9 mouse cellular contexts compared by ENCODE assay signal in the genomic region with DNA sequence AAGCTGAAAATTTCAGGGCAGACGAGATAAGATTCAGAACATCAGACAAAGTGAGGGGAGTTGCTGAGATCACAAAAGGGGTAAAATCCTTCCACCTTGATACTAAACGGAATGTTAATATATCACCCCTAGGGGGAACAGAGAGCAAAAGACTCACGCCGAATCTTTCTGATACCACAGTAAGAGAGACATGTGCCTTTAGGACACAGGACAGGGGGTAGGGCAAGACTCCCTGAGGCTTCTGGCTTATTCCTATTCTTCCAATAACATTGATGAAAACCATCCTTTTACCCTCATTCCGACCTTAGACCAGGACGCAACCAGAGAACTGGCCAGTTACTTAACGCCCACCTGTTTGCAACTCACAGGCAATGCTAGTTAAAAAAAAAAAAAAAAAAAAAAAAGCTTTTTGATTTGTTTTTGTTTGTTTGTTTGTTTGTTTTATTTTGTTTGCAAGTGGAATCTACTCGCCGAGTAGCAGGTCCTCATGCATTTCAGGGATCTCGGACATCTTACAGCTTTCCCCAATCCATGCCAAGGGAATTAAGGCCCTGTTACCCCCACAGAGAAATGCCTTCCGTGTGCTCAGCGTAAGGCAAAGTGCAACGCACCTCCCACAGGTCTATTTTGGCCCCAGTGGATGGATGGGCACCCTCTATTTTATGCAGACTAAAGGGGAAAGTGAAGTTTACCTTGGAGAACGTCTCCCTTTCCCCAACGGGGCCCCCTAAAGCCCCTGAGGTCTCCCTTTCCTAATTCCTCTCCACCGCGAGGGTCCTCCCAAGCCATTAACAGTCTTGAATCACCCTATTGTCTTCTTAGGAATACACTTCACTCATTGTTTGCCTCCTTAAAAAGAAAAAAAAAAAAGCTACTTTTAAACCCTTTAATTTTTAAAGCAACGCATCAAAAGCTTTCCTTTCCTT.
A peak's percentile ranks its signal among the peaks of the same experiment; 100 is the strongest.
DNase-seq lines count a peak whose midpoint lies in the region; ATAC-seq and TF ChIP-seq lines count a peak whose summit lies in the region.
"Had no signal": no experiment of that assay in that cellular context is flagged by ENCODE, and none has a peak within 500 bp of the region (broad histone marks: within the 10 kb centered on the region; RNA-seq: fewer than 3 reads in every experiment).

No protein-coding gene starts in this region.

- no peaks in the 10 kb centered on the region for H3K36me3 ChIP-seq in forebrain, embryonic 11.5 days (ENCODE audit: control insufficient read depth, insufficient read depth, low read length)
- H3K36me3 ChIP-seq in limb, embryonic 15.5 days: no peaks in the 10 kb centered on the region
- no peaks in the 10 kb centered on the region for H3K36me3 ChIP-seq in intestine, postnatal 0 days (ENCODE audit: control insufficient read depth, insufficient read depth)
- H3K36me3 ChIP-seq: heart, embryonic 15.5 days had no signal

- H3K9me3 ChIP-seq in forebrain, embryonic 11.5 days (ENCODE audit: control insufficient read depth, low read length): no peaks in the 10 kb centered on the region
- H3K9me3 ChIP-seq in limb, embryonic 15.5 days: no peaks in the 10 kb centered on the region
- H3K9me3 ChIP-seq in intestine, postnatal 0 days (ENCODE audit: control insufficient read depth): no peaks in the 10 kb centered on the region
- H3K9me3 ChIP-seq: heart, embryonic 15.5 days had no signal

- peaks cover 28% of the 10 kb centered on the region for H3K4me1 ChIP-seq in forebrain, embryonic 11.5 days (replicated peaks; ENCODE audit: control insufficient read depth, insufficient read depth, low read length)
- H3K4me1 ChIP-seq in limb, embryonic 15.5 days: peaks cover 7% of the 10 kb centered on the region; the same call in 1 of the 2 replicates
- H3K4me1 ChIP-seq in intestine, postnatal 0 days (replicated peaks; ENCODE audit: control insufficient read depth, insufficient read depth, low read length): no peaks in the 10 kb centered on the region

- no peak for DNase-seq in left cerebral cortex, adult 2 months (ENCODE audit: extremely low spot score in 1 of 2, low spot score in 2 of 2)
- DNase-seq in left cerebral cortex, postnatal 14 days (ENCODE audit: low spot score in 2 of 2): no peak
- no peak for DNase-seq in forebrain, embryonic 11.5 days (ENCODE audit: low spot score)
- peak; percentile 43 for DNase-seq in retina, postnatal 1 day
- DNase-seq in urinary bladder, postnatal 36 days (ENCODE audit: low spot score in 2 of 2): no peak
- DNase-seq in testis, postnatal 14 days (ENCODE audit: low spot score): no peak

- intact Hi-C loops in left cerebral cortex, adult 2 months (cut with DNase I): loop anchor here (5.0 kb wide), 1 partner anchor 60 kb away; no protein-coding TSS in a partner anchor
- intact Hi-C loops in left cerebral cortex, postnatal 14 days (cut with DNase I): loop anchor here (5.0 kb wide), 1 partner anchor 155 kb away; no protein-coding TSS in a partner anchor

- WGBS in forebrain, embryonic 11.5 days: 9% methylated on average over 18 of the region's 18 CpGs
- WGBS in limb, embryonic 15.5 days: 61% methylated on average over 18 of the region's 18 CpGs
- 68% methylated on average over 18 of the region's 18 CpGs for WGBS in intestine, postnatal 0 days

- peak overlapping the region; percentile 31; the same call in 1 of the 2 replicates for H3K4me2 ChIP-seq in forebrain, embryonic 11.5 days (ENCODE audit: low read depth, low read length, severe bottlenecking)
- H3K4me2 ChIP-seq in limb, embryonic 15.5 days: 0 out of 2 replicates have a peak overlapping the region, but pooled peaks have one; percentile 19
- H3K4me2 ChIP-seq in intestine, postnatal 0 days (replicated peaks; ENCODE audit: low read depth): no peak overlapping the region

- peak overlapping the region; percentile 54 for H3K27ac ChIP-seq in left cerebral cortex, adult 2 months
- H3K27ac ChIP-seq in forebrain, embryonic 11.5 days (ENCODE audit: low read depth, low read length): peak overlapping the region; percentile 48; the same call in 1 of the 2 replicates
- no peak overlapping the region for H3K27ac ChIP-seq in limb, embryonic 15.5 days
- no peak overlapping the region for H3K27ac ChIP-seq in intestine, postnatal 0 days (ENCODE audit: low read depth, low read length)
- H3K27ac ChIP-seq: heart, embryonic 15.5 days had no signal

- peak overlapping the region; percentile 46 for H3K4me3 ChIP-seq in left cerebral cortex, adult 2 months
- no peak overlapping the region; the same call in 1 of the 2 replicates for H3K4me3 ChIP-seq in forebrain, embryonic 11.5 days (ENCODE audit: low read depth, low read length)
- H3K4me3 ChIP-seq in limb, embryonic 15.5 days: no peak overlapping the region
- no peak overlapping the region for H3K4me3 ChIP-seq in intestine, postnatal 0 days (ENCODE audit: low read depth, low read length)

- no peaks in the 10 kb centered on the region; the same call in 1 of the 2 replicates for H3K27me3 ChIP-seq in forebrain, embryonic 11.5 days (ENCODE audit: control insufficient read depth, insufficient read depth, low read length)
- no peaks in the 10 kb centered on the region for H3K27me3 ChIP-seq in limb, embryonic 15.5 days
- no peaks in the 10 kb centered on the region for H3K27me3 ChIP-seq in intestine, postnatal 0 days (replicated peaks; ENCODE audit: control insufficient read depth, insufficient read depth, low read length)
- H3K27me3 ChIP-seq: heart, embryonic 15.5 days had no signal

- peak; percentile 23; the same call in 1 of the 2 replicates for ATAC-seq in forebrain, embryonic 11.5 days (replicated peaks; ENCODE audit: low FRiP score)
- ATAC-seq in limb, embryonic 15.5 days (ENCODE audit: insufficient number of reproducible peaks, low FRiP score, low TSS enrichment, low read depth): no peak
- no peak for ATAC-seq in intestine, postnatal 0 days

- no peak for TF ChIP-seq CTCF in left cerebral cortex, adult 2 months (IDR thresholded peaks at IDR 0.05)
- no peak for TF ChIP-seq CTCF in intestine, postnatal 0 days (IDR thresholded peaks at IDR 0.05; ENCODE audit: low read depth)

- 0 out of 2 replicates have a peak overlapping the region, but pooled peaks have one; percentile 20 for H3K9ac ChIP-seq in forebrain, embryonic 11.5 days (ENCODE audit: low read length)
- H3K9ac ChIP-seq in limb, embryonic 15.5 days: no peak overlapping the region
- H3K9ac ChIP-seq in intestine, postnatal 0 days (ENCODE audit: low read depth, low read length): no peak overlapping the region
- H3K9ac ChIP-seq: heart, embryonic 15.5 days had no signal

Comparison
In these comparisons a context has a peak if more than half of its experiments do, and no peak if none do; other contexts are left out.
1. H3K27ac ChIP-seq: peak in left cerebral cortex, adult 2 months (single experiment) and forebrain, embryonic 11.5 days (single experiment); none in limb, embryonic 15.5 days (single experiment) and intestine, postnatal 0 days (single experiment).